Mouse (Mus musculus) hindbrain, embryonic 14.5 days (tissue): ENCODE measurements at regions not wholly inside any gene's neighbourhood (a gene's known extent, or its start where the extent isn't known, plus 50 kb on each side); places are given as distances from the start of the nearest gene placed in this dataset.

Source experiments
- ATAC-seq: fragments of 200-750 bp; cut with Nextera tagmentation; 2 replicates; pipeline ENCODE4 v1.8.0; 2017; ENCODE audit warnings: moderate number of reproducible peaks, mild to moderate bottlenecking, moderate TSS enrichment, moderate library complexity; ENCODE audit not compliant: low FRiP score
- DNase-seq: peaks from one replicate; pipeline ENCODE4 v3.0.0-alpha.2; 2015; ENCODE audit warnings: low spot score
- H3K27ac ChIP-seq: fragments of 300-500 bp; sonication (generic); 2 replicates; pipeline ENCODE4 v1.5.1; 2014; ENCODE audit warnings: mild to moderate bottlenecking, moderate library complexity
- H3K27me3 ChIP-seq: fragments of 300-500 bp; sonication (generic); 2 replicates; pipeline ENCODE4 v1.6.1; 2014; ENCODE audit warnings: mild to moderate bottlenecking, low read length, mixed read lengths; ENCODE audit not compliant: control insufficient read depth, insufficient read depth
- H3K36me3 ChIP-seq: fragments of 300-500 bp; sonication (generic); replicated peaks from 2 replicates; pipeline ENCODE4 v1.6.1; 2014; ENCODE audit not compliant: control insufficient read depth, insufficient read depth
- H3K4me1 ChIP-seq: fragments of 300-500 bp; sonication (generic); replicated peaks from 2 replicates; pipeline ENCODE4 v1.6.1; 2014; ENCODE audit warnings: antibody characterized with exemption, low read length, mixed read lengths; ENCODE audit not compliant: control insufficient read depth, insufficient read depth
- H3K4me2 ChIP-seq: fragments of 300-500 bp; sonication (generic); replicated peaks from 2 replicates; pipeline ENCODE4 v1.6.1; 2014; ENCODE audit warnings: mild to moderate bottlenecking, moderate library complexity
- H3K4me3 ChIP-seq: fragments of 300-500 bp; sonication (generic); replicated peaks from 2 replicates; pipeline ENCODE4 v1.5.1; 2014; ENCODE audit warnings: mild to moderate bottlenecking, low read length
- H3K9ac ChIP-seq: fragments of 300-500 bp; sonication (generic); 2 replicates; pipeline ENCODE4 v1.6.1; 2014
- H3K9me3 ChIP-seq: fragments of 300-500 bp; sonication (generic); 2 replicates; pipeline ENCODE4 v1.6.1; 2016; ENCODE audit warnings: low read length; ENCODE audit not compliant: control insufficient read depth
- WGBS: fragments of 180-500 bp; shearing (Covaris S2); extraction: QIAGEN DNeasy Blood & Tissue Kit; methylation state at CpG from one replicate; pipeline ENCODE4 v1.1.7; 2014; 5-methylcytosine and 5-hydroxymethylcytosine counted together

- H3K27me3 ChIP-seq, result no peaks in the 10 kb centered on the region
Observed at GRCm38 (mm10) chr12:25415641-25416040, 318.7 kb upstream of the Id2 start.

DNA sequence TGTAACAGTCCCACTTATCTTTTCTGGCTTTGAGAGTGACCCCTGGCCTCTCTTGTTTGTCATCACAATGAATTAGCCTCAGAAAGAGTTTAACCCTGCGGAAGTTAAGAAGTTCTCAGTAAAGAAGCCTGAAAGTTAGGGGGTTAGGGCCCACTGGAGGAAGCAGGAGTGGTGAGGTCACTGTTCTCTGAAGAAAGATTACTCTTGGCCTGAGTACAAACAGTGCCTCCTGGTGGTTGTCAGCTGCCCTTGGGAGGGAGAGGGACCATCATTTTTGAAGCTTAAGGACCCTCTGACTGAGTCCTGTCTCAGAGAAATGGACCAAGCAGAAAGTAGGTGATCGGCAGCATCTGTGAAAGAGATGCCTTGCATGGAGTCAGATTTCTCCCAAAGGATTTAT, 318.3 kb upstream of the Id2 start:
- H3K4me2 ChIP-seq, result no peak overlapping the region
- no peak for DNase-seq
- no peaks in the 10 kb centered on the region for H3K36me3 ChIP-seq
- no peak overlapping the region for H3K9ac ChIP-seq
- H3K4me1 ChIP-seq, result peaks cover 6% of the 10 kb centered on the region
- ATAC-seq, result no peak
- no peaks in the 10 kb centered on the region for H3K9me3 ChIP-seq
- H3K27ac ChIP-seq, result no peak overlapping the region
- no peaks in the 10 kb centered on the region for H3K27me3 ChIP-seq
- H3K4me3 ChIP-seq, result no peak overlapping the region
- 20% methylated on average over 2 of the region's 2 CpGs for WGBS

More at GRCm38 (mm10) chr12:25415641-25416040, 318.7 kb upstream of the Id2 start:
- DNase-seq, result no peak
- 17% methylated on average over 3 of the region's 3 CpGs for WGBS
- no peaks in the 10 kb centered on the region for H3K9me3 ChIP-seq
- H3K9ac ChIP-seq, result no peak overlapping the region
- H3K4me1 ChIP-seq, result peaks cover 6% of the 10 kb centered on the region
- no peak overlapping the region for H3K4me3 ChIP-seq
- H3K4me2 ChIP-seq, result no peak overlapping the region
- no peaks in the 10 kb centered on the region for H3K36me3 ChIP-seq
- ATAC-seq, result no peak
- no peak overlapping the region for H3K27ac ChIP-seq

DNA sequence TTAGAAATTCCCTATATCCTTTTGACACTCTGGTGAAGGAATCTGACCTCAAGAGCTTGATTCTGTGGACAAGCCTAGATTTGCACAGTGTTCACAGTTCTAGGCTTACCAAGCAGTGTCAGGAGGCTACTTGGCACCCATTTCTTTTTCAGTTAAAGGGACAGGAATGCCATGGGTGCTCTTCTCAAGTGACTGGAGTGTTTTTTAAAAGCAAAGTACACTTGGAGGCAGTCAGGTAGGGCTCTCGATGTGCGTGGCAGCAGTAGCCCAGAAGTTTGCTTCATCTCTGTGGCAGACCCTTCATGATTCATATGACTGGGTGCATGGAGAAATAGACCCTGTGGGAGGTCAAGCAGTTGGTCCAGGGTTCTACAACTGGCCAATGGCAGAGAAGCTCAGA, 310.4 kb upstream of the Id2 start:
- no peak for DNase-seq
- Histone ChIP-seq H3K9me3 (no peaks in the 10 kb centered on the region), H3K4me1 (no peaks in the 10 kb centered on the region), H3K27me3 (no peaks in the 10 kb centered on the region), H3K36me3 (no peaks in the 10 kb centered on the region), H3K4me2 (no peak overlapping the region), H3K4me3 (no peak overlapping the region), H3K27ac (no peak overlapping the region), H3K9ac (no peak overlapping the region)
- ATAC-seq, result no peak
- WGBS, result 97% methylated on average over 2 of the region's 2 CpGs

GRCm38 (mm10) chr12:25400326-25400725, 303.4 kb upstream of the Id2 start:
- H3K4me3 ChIP-seq, result no peak overlapping the region
- no peak overlapping the region for H3K4me2 ChIP-seq
- no peak overlapping the region for H3K27ac ChIP-seq
- DNase-seq (no peak), ATAC-seq (no peak)
- 93% methylated on average over 5 of the region's 5 CpGs for WGBS
- H3K4me1 ChIP-seq, result no peaks in the 10 kb centered on the region
- no peaks in the 10 kb centered on the region for H3K9me3 ChIP-seq
- H3K9ac ChIP-seq, result no peak overlapping the region
- no peaks in the 10 kb centered on the region for H3K27me3 ChIP-seq
- no peaks in the 10 kb centered on the region for H3K36me3 ChIP-seq

DNA sequence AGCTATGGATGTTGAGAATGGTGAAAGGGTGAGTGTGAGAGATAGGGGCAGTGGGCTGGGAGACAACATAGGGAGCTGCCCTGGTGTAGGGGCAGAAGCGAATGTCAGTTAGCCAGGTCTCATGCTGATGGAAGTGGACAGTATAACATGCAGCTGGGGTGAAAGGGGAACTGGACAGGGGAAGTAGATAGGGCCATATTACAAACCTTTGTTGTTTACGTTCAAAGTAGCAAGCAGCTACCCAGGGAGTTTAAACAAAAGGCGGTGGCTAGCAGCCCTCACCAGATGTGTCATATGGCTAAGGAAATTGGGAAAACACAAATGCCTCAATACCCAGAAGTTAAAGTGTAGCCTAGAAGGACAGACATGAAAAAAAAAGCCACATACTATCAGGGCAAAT, 301.8 kb upstream of the Id2 start:
- Histone ChIP-seq H3K36me3 (no peaks in the 10 kb centered on the region), H3K4me1 (no peaks in the 10 kb centered on the region), H3K4me3 (no peak overlapping the region), H3K9ac (no peak overlapping the region), H3K27ac (no peak overlapping the region), H3K4me2 (no peak overlapping the region), H3K27me3 (no peaks in the 10 kb centered on the region), H3K9me3 (no peaks in the 10 kb centered on the region)
- ATAC-seq, result no peak
- 81% methylated on average over 3 of the region's 3 CpGs for WGBS
- no peak for DNase-seq

GRCm38 (mm10) chr12:25394326-25394725, 297.4 kb upstream of the Id2 start:
- DNase-seq (no peak), ATAC-seq (no peak)
- H3K27me3 ChIP-seq, result no peaks in the 10 kb centered on the region
- no peak overlapping the region for H3K4me3 ChIP-seq
- H3K9me3 ChIP-seq, result no peaks in the 10 kb centered on the region
- WGBS, result 95% methylated on average over 3 of the region's 3 CpGs
- H3K4me1 ChIP-seq, result no peaks in the 10 kb centered on the region
- H3K4me2 ChIP-seq, result no peak overlapping the region
- H3K36me3 ChIP-seq, result no peaks in the 10 kb centered on the region
- no peak overlapping the region for H3K27ac ChIP-seq
- no peak overlapping the region for H3K9ac ChIP-seq

DNA sequence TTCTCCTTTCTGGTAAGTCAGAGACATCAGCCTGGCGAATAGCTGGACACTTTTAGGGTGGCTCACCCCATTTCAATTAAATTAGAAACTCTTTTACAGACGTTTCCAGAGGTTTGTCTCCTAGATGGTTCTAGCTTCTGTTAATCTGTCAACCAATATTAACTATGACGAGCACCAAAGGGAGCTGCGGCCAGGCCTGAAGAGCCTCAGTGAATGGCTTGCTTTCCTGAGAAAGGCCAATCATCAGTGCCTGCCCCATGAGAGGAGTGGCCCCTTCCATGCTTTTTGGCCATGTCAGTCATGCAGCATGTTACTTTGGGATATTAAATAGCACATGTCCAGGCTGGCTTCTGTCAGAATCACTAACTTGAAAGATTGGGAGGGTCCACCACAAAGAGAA, 296.6 kb upstream of the Id2 start:
- no peaks in the 10 kb centered on the region for H3K36me3 ChIP-seq
- no peaks in the 10 kb centered on the region for H3K27me3 ChIP-seq
- no peak overlapping the region for H3K4me3 ChIP-seq
- WGBS, result 75% methylated on average over 4 of the region's 4 CpGs
- H3K9ac ChIP-seq, result no peak overlapping the region
- no peaks in the 10 kb centered on the region for H3K4me1 ChIP-seq
- H3K9me3 ChIP-seq, result no peaks in the 10 kb centered on the region
- H3K4me2 ChIP-seq, result no peak overlapping the region
- ATAC-seq (no peak), DNase-seq (no peak)
- no peak overlapping the region for H3K27ac ChIP-seq

- H3K4me1 ChIP-seq, result no peaks in the 10 kb centered on the region
- H3K36me3 ChIP-seq, result no peaks in the 10 kb centered on the region
- ATAC-seq, result no peak
- no peak for DNase-seq
- WGBS, result 77% methylated on average over 5 of the region's 5 CpGs
- no peak overlapping the region for H3K9ac ChIP-seq
- no peaks in the 10 kb centered on the region for H3K9me3 ChIP-seq
- H3K27ac ChIP-seq, result no peak overlapping the region
- no peaks in the 10 kb centered on the region for H3K27me3 ChIP-seq
- H3K4me3 ChIP-seq, result no peak overlapping the region
- H3K4me2 ChIP-seq, result no peak overlapping the region
Observed at GRCm38 (mm10) chr12:25389202-25389601, 292.3 kb upstream of the Id2 start.

- 65% methylated on average over 5 of the region's 5 CpGs for WGBS
- no peak overlapping the region for H3K4me2 ChIP-seq
Observed at GRCm38 (mm10) chr12:25387791-25388280, 290.9 kb upstream of the Id2 start.

DNA sequence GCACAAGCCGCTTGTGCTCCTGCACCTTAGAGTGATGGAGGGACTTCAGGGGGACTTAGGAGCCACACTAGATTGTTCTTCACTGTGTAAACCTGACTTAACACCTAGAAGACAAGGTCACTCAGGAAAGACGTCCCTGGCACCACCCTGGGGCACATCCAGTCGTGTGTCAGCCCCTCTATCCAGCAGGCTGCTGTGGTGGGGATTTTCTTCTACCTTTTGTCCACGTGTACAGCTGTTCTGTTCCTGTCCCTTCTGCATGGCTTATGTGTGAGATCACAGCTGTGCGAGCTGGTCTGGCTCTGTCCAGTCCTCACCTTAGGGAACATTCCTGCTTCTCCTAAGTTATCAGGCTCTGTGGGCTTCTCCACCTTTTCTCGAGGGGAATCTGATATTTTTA, 286.0 kb upstream of the Id2 start:
- H3K27ac ChIP-seq, result no peak overlapping the region
- H3K4me1 ChIP-seq, result no peaks in the 10 kb centered on the region; the same call in 1 of the 2 replicates
- DNase-seq, result no peak
- H3K4me3 ChIP-seq, result no peak overlapping the region
- no peaks in the 10 kb centered on the region for H3K36me3 ChIP-seq
- H3K4me2 ChIP-seq, result no peak overlapping the region
- H3K27me3 ChIP-seq, result no peaks in the 10 kb centered on the region
- no peak for ATAC-seq
- H3K9me3 ChIP-seq, result no peaks in the 10 kb centered on the region
- WGBS, result 78% methylated on average over 6 of the region's 6 CpGs
- H3K9ac ChIP-seq, result no peak overlapping the region

More at GRCm38 (mm10) chr12:25387791-25388280, 290.9 kb upstream of the Id2 start:
- no peaks in the 10 kb centered on the region for H3K36me3 ChIP-seq
- no peak overlapping the region for H3K4me3 ChIP-seq
- ATAC-seq (no peak), DNase-seq (no peak)
- H3K9ac ChIP-seq, result no peak overlapping the region
- H3K27me3 ChIP-seq, result no peaks in the 10 kb centered on the region
- H3K4me1 ChIP-seq, result no peaks in the 10 kb centered on the region
- H3K9me3 ChIP-seq, result no peaks in the 10 kb centered on the region
- no peak overlapping the region for H3K27ac ChIP-seq
